Mouse (Mus musculus): ENCODE results near the gene Serp2. TPM values are rescaled to one million over a fixed set of nuclear protein-coding genes. Genes with fewer than 3 reads are reported as not detected.

Serp2 gene
- polyA plus RNA-seq, 1 experiment, result 6.1 TPM

GRCm38 (mm10) chr14:76527030-76527719 lies 29.5 kb downstream of the Serp2 start:
- Histone ChIP-seq H3K27ac (ENCODE audit: insufficient read depth, low read length) (no peak overlapping the region), H3K9me3 (replicated peaks; ENCODE audit: control insufficient read depth, insufficient read depth, low read length, poor library complexity, severe bottlenecking) (no peaks in the 10 kb centered on the region), H3K9ac (ENCODE audit: low read depth, poor library complexity, severe bottlenecking) (no peak overlapping the region), H3K36me3 (ENCODE audit: control insufficient read depth, insufficient read depth, low read length, poor library complexity, severe bottlenecking) (no peaks in the 10 kb centered on the region), H3K4me1 (ENCODE audit: control insufficient read depth, insufficient read depth, low read length) (peaks cover 3% of the 10 kb centered on the region), H3K27me3 (ENCODE audit: control insufficient read depth, insufficient read depth, low read length, poor library complexity, severe bottlenecking) (no peaks in the 10 kb centered on the region), H3K4me3 (ENCODE audit: low read depth, low read length) (no peak overlapping the region)
- no peak for TF ChIP-seq EP300 (IDR thresholded peaks at IDR 0.05; ENCODE audit: insufficient read depth, low read depth, low read length)

GRCm38 (mm10) chr14:76526467-76526866 lies 30.2 kb downstream of the Serp2 start:
- no peak overlapping the region for H3K27ac ChIP-seq (ENCODE audit: insufficient read depth, low read length)
- H3K27me3 ChIP-seq (ENCODE audit: control insufficient read depth, insufficient read depth, low read length, poor library complexity, severe bottlenecking), result no peaks in the 10 kb centered on the region
- no peak overlapping the region for H3K4me3 ChIP-seq (ENCODE audit: low read depth, low read length)
- no peak overlapping the region for H3K9ac ChIP-seq (ENCODE audit: low read depth, poor library complexity, severe bottlenecking)
- TF ChIP-seq CTCF (IDR thresholded peaks at IDR 0.05; ENCODE audit: low read depth, low read length) (no peak), POLR2A (IDR thresholded peaks at IDR 0.05; ENCODE audit: insufficient read depth, low read length) (no peak), EP300 (IDR thresholded peaks at IDR 0.05; ENCODE audit: insufficient read depth, low read depth, low read length) (no peak)
- no peaks in the 10 kb centered on the region for H3K9me3 ChIP-seq (replicated peaks; ENCODE audit: control insufficient read depth, insufficient read depth, low read length, poor library complexity, severe bottlenecking)
- no peaks in the 10 kb centered on the region for H3K36me3 ChIP-seq (ENCODE audit: control insufficient read depth, insufficient read depth, low read length, poor library complexity, severe bottlenecking)
- H3K4me1 ChIP-seq (ENCODE audit: control insufficient read depth, insufficient read depth, low read length), result peaks cover 3% of the 10 kb centered on the region

GRCm38 (mm10) chr14:76523344-76523743 lies 33.3 kb downstream of the Serp2 start:
- no peak overlapping the region for H3K4me3 ChIP-seq (ENCODE audit: low read depth, low read length)
- H3K9ac ChIP-seq (ENCODE audit: low read depth, poor library complexity, severe bottlenecking), result no peak overlapping the region
- H3K9me3 ChIP-seq (replicated peaks; ENCODE audit: control insufficient read depth, insufficient read depth, low read length, poor library complexity, severe bottlenecking), result no peaks in the 10 kb centered on the region
- TF ChIP-seq CTCF (IDR thresholded peaks at IDR 0.05; ENCODE audit: low read depth, low read length) (no peak), POLR2A (IDR thresholded peaks at IDR 0.05; ENCODE audit: insufficient read depth, low read length) (no peak), EP300 (IDR thresholded peaks at IDR 0.05; ENCODE audit: insufficient read depth, low read depth, low read length) (no peak)
- H3K27me3 ChIP-seq (ENCODE audit: control insufficient read depth, insufficient read depth, low read length, poor library complexity, severe bottlenecking), result no peaks in the 10 kb centered on the region
- H3K27ac ChIP-seq (ENCODE audit: insufficient read depth, low read length), result no peak overlapping the region
- H3K36me3 ChIP-seq (ENCODE audit: control insufficient read depth, insufficient read depth, low read length, poor library complexity, severe bottlenecking), result peaks cover 9% of the 10 kb centered on the region; the same call in 1 of the 2 replicates
- H3K4me1 ChIP-seq (ENCODE audit: control insufficient read depth, insufficient read depth, low read length), result peaks cover 4% of the 10 kb centered on the region

- Histone ChIP-seq H3K4me1 (ENCODE audit: control insufficient read depth, insufficient read depth, low read length) (peaks cover 2% of the 10 kb centered on the region), H3K36me3 (ENCODE audit: control insufficient read depth, insufficient read depth, low read length, poor library complexity, severe bottlenecking) (peaks cover 9% of the 10 kb centered on the region; the same call in 1 of the 2 replicates), H3K9me3 (replicated peaks; ENCODE audit: control insufficient read depth, insufficient read depth, low read length, poor library complexity, severe bottlenecking) (no peaks in the 10 kb centered on the region), H3K27me3 (ENCODE audit: control insufficient read depth, insufficient read depth, low read length, poor library complexity, severe bottlenecking) (no peaks in the 10 kb centered on the region), H3K9ac (ENCODE audit: low read depth, poor library complexity, severe bottlenecking) (no peak overlapping the region), H3K4me3 (ENCODE audit: low read depth, low read length) (no peak overlapping the region), H3K27ac (ENCODE audit: insufficient read depth, low read length) (no peak overlapping the region)
- TF ChIP-seq EP300 (IDR thresholded peaks at IDR 0.05; ENCODE audit: insufficient read depth, low read depth, low read length) (no peak), CTCF (IDR thresholded peaks at IDR 0.05; ENCODE audit: low read depth, low read length) (no peak), POLR2A (IDR thresholded peaks at IDR 0.05; ENCODE audit: insufficient read depth, low read length) (no peak)
Observed at GRCm38 (mm10) chr14:76521308-76521707, 35.4 kb downstream of the Serp2 start.

- Histone ChIP-seq H3K27me3 (ENCODE audit: control insufficient read depth, insufficient read depth, low read length, poor library complexity, severe bottlenecking) (no peaks in the 10 kb centered on the region), H3K4me1 (ENCODE audit: control insufficient read depth, insufficient read depth, low read length) (peaks cover 2% of the 10 kb centered on the region), H3K9ac (ENCODE audit: low read depth, poor library complexity, severe bottlenecking) (no peak overlapping the region), H3K36me3 (ENCODE audit: control insufficient read depth, insufficient read depth, low read length, poor library complexity, severe bottlenecking) (peaks cover 9% of the 10 kb centered on the region; the same call in 1 of the 2 replicates), H3K9me3 (replicated peaks; ENCODE audit: control insufficient read depth, insufficient read depth, low read length, poor library complexity, severe bottlenecking) (no peaks in the 10 kb centered on the region), H3K27ac (ENCODE audit: insufficient read depth, low read length) (no peak overlapping the region), H3K4me3 (ENCODE audit: low read depth, low read length) (no peak overlapping the region)
- TF ChIP-seq EP300 (IDR thresholded peaks at IDR 0.05; ENCODE audit: insufficient read depth, low read depth, low read length) (no peak), CTCF (IDR thresholded peaks at IDR 0.05; ENCODE audit: low read depth, low read length) (no peak), POLR2A (IDR thresholded peaks at IDR 0.05; ENCODE audit: insufficient read depth, low read length) (no peak)
Observed at GRCm38 (mm10) chr14:76520606-76521005, 36.1 kb downstream of the Serp2 start.

- H3K27me3 ChIP-seq (ENCODE audit: control insufficient read depth, insufficient read depth, low read length, poor library complexity, severe bottlenecking), result no peaks in the 10 kb centered on the region
- peak overlapping the region; percentile 22; the same call in 1 of the 2 replicates for H3K4me3 ChIP-seq (ENCODE audit: low read depth, low read length)
- TF ChIP-seq CTCF (IDR thresholded peaks at IDR 0.05; ENCODE audit: low read depth, low read length), result no peak
- TF ChIP-seq POLR2A (IDR thresholded peaks at IDR 0.05; ENCODE audit: insufficient read depth, low read length), result no peak
- no peak for TF ChIP-seq EP300 (IDR thresholded peaks at IDR 0.05; ENCODE audit: insufficient read depth, low read depth, low read length)
- peaks cover 6% of the 10 kb centered on the region for H3K4me1 ChIP-seq (ENCODE audit: control insufficient read depth, insufficient read depth, low read length)
- peaks cover 9% of the 10 kb centered on the region; the same call in 1 of the 2 replicates for H3K36me3 ChIP-seq (ENCODE audit: control insufficient read depth, insufficient read depth, low read length, poor library complexity, severe bottlenecking)
- peak overlapping the region; percentile 81 for H3K9ac ChIP-seq (ENCODE audit: low read depth, poor library complexity, severe bottlenecking)
- H3K27ac ChIP-seq (ENCODE audit: insufficient read depth, low read length), result peak overlapping the region; percentile 99
- no peaks in the 10 kb centered on the region for H3K9me3 ChIP-seq (replicated peaks; ENCODE audit: control insufficient read depth, insufficient read depth, low read length, poor library complexity, severe bottlenecking)
Observed at GRCm38 (mm10) chr14:76518217-76518616, 38.5 kb downstream of the Serp2 start.
